Mouse (Mus musculus) neural tube, embryonic 14.5 days (tissue): ENCODE data around the gene Ifnl2. TPM values are rescaled to one million over a fixed set of nuclear protein-coding genes. Genes with fewer than 3 reads are reported as not detected.
"Not testable (repeated sequence)": the region's sequence is repeated elsewhere in the genome, so short reads cannot be mapped to it uniquely, and the experiment has no call there.

ENCODE experiments used
- ATAC-seq: fragments of 200-750 bp; cut with Nextera tagmentation; 2 replicates; pipeline ENCODE4 v1.8.0; 2017; ENCODE audit warnings: low read depth, mild to moderate bottlenecking, moderate TSS enrichment, moderate library complexity
- H3K27ac ChIP-seq: fragments of 300-500 bp; sonication (generic); 2 replicates; pipeline ENCODE4 v1.5.1; 2014; ENCODE audit warnings: low read depth, mild to moderate bottlenecking, control low read depth, low read length, moderate library complexity, mixed read lengths
- H3K27me3 ChIP-seq: fragments of 300-500 bp; sonication (generic); 2 replicates; pipeline ENCODE4 v1.6.1; 2014; ENCODE audit warnings: low read length; ENCODE audit not compliant: control insufficient read depth, insufficient read depth
- H3K36me3 ChIP-seq: fragments of 300-500 bp; sonication (generic); 2 replicates; pipeline ENCODE4 v1.6.1; 2014; ENCODE audit warnings: low read length, mixed read lengths; ENCODE audit not compliant: control insufficient read depth, insufficient read depth
- H3K4me1 ChIP-seq: fragments of 300-500 bp; sonication (generic); 2 replicates; pipeline ENCODE4 v1.6.1; 2014; ENCODE audit warnings: low read length; ENCODE audit not compliant: control insufficient read depth, insufficient read depth
- H3K4me2 ChIP-seq: fragments of 300-500 bp; sonication (generic); 2 replicates; pipeline ENCODE4 v1.6.1; 2014; ENCODE audit warnings: mild to moderate bottlenecking, low read depth, low read length, control low read depth
- H3K4me3 ChIP-seq: fragments of 300-500 bp; sonication (generic); 2 replicates; pipeline ENCODE4 v1.5.1; 2014; ENCODE audit warnings: low read depth, low read length, control low read depth, mixed read lengths
- H3K9ac ChIP-seq: fragments of 300-500 bp; sonication (generic); replicated peaks from 2 replicates; pipeline ENCODE4 v1.6.1; 2014; ENCODE audit warnings: low read depth, mild to moderate bottlenecking, control low read depth, low read length, mixed read lengths
- H3K9me3 ChIP-seq: fragments of 300-500 bp; sonication (generic); 2 replicates; pipeline ENCODE4 v1.6.1; 2016; ENCODE audit warnings: low read length; ENCODE audit not compliant: control insufficient read depth
- WGBS: fragments of 180-500 bp; shearing (Covaris S2); extraction: QIAGEN DNeasy Blood & Tissue Kit; methylation state at CpG from one replicate; pipeline ENCODE4 v1.1.7; 2014; 5-methylcytosine and 5-hydroxymethylcytosine counted together
- polyA plus RNA-seq: library from polyadenylated mRNA; unstranded; fragments of >200 nt; fragmentation: Nextera tagmentation; extraction: Ambion mirVana; gene quantifications from 2 replicates; pipeline ENCODE4 v1.2.1, GENCODE M21; 2014

Gene Ifnl2
- not detected in 2 replicates for polyA plus RNA-seq

GRCm38 (mm10) chr7:28510405-28510974 is at the start of gene Ifnl2:
TSS of gene Ifnl2 (minus strand) at chr7:28510455.
- H3K9me3 ChIP-seq, H3K4me3 ChIP-seq, H3K9ac ChIP-seq, H3K4me1 ChIP-seq, H3K36me3 ChIP-seq, ATAC-seq, H3K27me3 ChIP-seq, H3K27ac ChIP-seq, H3K4me2 ChIP-seq: not testable (repeated sequence)
- 59% methylated on average over 8 of the region's 8 CpGs for WGBS

DNA sequence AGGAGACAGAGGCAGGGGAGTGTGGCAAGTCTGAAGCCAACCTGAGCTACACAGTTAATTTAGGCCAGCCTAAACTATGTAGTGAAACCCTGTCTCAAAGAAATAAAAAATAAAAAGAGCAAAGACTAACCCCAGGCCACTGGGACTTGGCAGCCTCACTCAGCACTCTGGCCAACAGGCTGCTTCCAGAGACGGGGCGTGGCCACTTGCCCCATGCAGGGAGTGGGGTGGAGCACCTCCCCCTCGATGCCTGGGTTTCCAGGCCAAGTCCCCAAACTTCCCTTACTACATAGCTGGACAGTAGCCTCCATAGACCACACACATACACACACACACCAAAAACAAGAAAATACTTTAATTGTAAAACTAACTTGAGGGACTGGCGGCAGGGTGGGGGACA is 48.2 kb upstream of the Ifnl2 start:
- Histone ChIP-seq H3K4me3 (no peak overlapping the region), H3K27me3 (no peaks in the 10 kb centered on the region), H3K27ac (no peak overlapping the region), H3K9ac (no peak overlapping the region), H3K4me1 (no peaks in the 10 kb centered on the region), H3K9me3 (no peaks in the 10 kb centered on the region), H3K4me2 (no peak overlapping the region), H3K36me3 (peaks cover 8% of the 10 kb centered on the region; the same call in 1 of the 2 replicates)
- 47% methylated on average over 4 of the region's 4 CpGs for WGBS
- ATAC-seq, result no peak

DNA sequence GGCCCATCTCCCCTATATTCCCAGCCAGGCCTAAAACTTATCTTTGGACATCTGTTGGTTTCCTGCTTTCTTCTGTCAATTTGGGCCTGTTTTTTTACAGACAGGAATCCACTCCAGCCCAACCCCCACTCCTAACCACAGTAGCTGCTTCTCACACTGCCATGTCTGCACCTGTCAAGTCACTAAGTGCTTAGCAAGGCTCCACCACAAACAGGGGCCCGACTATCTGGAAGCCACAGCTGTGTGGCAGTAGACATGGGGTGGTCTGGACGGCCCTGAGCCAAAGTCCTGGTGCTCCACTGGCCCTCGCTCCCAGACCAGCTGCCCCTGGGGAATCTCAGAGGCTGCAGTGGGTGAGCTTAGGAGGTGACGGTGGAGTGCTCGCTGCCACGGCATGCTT is 47.5 kb upstream of the Ifnl2 start:
- no peaks in the 10 kb centered on the region for H3K27me3 ChIP-seq
- H3K27ac ChIP-seq, result no peak overlapping the region
- peaks cover 8% of the 10 kb centered on the region; the same call in 1 of the 2 replicates for H3K36me3 ChIP-seq
- H3K4me2 ChIP-seq, result no peak overlapping the region
- no peak for ATAC-seq
- no peaks in the 10 kb centered on the region for H3K4me1 ChIP-seq
- no peak overlapping the region for H3K9ac ChIP-seq
- H3K9me3 ChIP-seq, result no peaks in the 10 kb centered on the region
- WGBS, result 95% methylated on average over 6 of the region's 6 CpGs
- H3K4me3 ChIP-seq, result no peak overlapping the region

GRCm38 (mm10) chr7:28557069-28557468 is 46.8 kb upstream of the Ifnl2 start:
- no peak overlapping the region for H3K4me3 ChIP-seq
- no peaks in the 10 kb centered on the region for H3K4me1 ChIP-seq
- peaks cover 8% of the 10 kb centered on the region; the same call in 1 of the 2 replicates for H3K36me3 ChIP-seq
- H3K9ac ChIP-seq, result no peak overlapping the region
- no peak overlapping the region for H3K27ac ChIP-seq
- no peaks in the 10 kb centered on the region for H3K9me3 ChIP-seq
- no peak overlapping the region for H3K4me2 ChIP-seq
- H3K27me3 ChIP-seq, result no peaks in the 10 kb centered on the region
- no peak for ATAC-seq
- 77% methylated on average over 5 of the region's 5 CpGs for WGBS

- Histone ChIP-seq H3K36me3 (peaks cover 8% of the 10 kb centered on the region; the same call in 1 of the 2 replicates), H3K27me3 (no peaks in the 10 kb centered on the region), H3K9ac (no peak overlapping the region), H3K4me2 (no peak overlapping the region), H3K27ac (no peak overlapping the region), H3K4me3 (no peak overlapping the region), H3K4me1 (no peaks in the 10 kb centered on the region), H3K9me3 (no peaks in the 10 kb centered on the region)
- WGBS, result 25% methylated on average over 5 of the region's 5 CpGs
- ATAC-seq, result no peak
Observed at GRCm38 (mm10) chr7:28555939-28556535, 45.8 kb upstream of the Ifnl2 start.

- WGBS, result 91% methylated on average over 6 of the region's 6 CpGs
- ATAC-seq, result no peak
- H3K27ac ChIP-seq, result no peak overlapping the region
- no peak overlapping the region for H3K9ac ChIP-seq
- no peaks in the 10 kb centered on the region for H3K9me3 ChIP-seq
- H3K4me3 ChIP-seq, result no peak overlapping the region
- H3K4me2 ChIP-seq, result no peak overlapping the region
- no peaks in the 10 kb centered on the region for H3K36me3 ChIP-seq
- no peaks in the 10 kb centered on the region for H3K27me3 ChIP-seq
- H3K4me1 ChIP-seq, result no peaks in the 10 kb centered on the region
Observed at GRCm38 (mm10) chr7:28553076-28553475, 42.8 kb upstream of the Ifnl2 start.

DNA sequence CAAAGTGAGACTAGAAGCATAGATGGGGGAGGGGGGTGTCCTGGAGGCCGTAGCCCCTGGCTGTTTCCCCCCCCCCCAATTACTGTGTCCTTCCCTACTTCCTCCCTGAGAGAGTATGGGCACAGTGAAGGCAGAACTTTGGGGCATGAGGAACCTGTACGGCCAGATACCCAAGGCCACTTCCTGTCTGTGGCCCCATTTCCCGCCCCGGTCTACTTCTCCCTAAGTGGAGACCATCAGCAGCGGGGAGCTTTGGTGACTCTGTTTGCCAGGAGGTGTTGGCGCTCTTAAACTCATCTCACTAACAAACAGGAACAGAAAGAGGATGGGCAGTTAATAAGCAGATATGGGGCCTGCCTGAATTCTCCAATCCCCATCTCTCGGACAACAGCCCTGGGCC is 37.4 kb upstream of the Ifnl2 start:
- H3K36me3 ChIP-seq, result no peaks in the 10 kb centered on the region
- peaks cover 11% of the 10 kb centered on the region for H3K27me3 ChIP-seq
- ATAC-seq, result no peak
- peaks cover 6% of the 10 kb centered on the region; the same call in 1 of the 2 replicates for H3K4me1 ChIP-seq
- no peak overlapping the region for H3K27ac ChIP-seq
- H3K4me3 ChIP-seq, result no peak overlapping the region
- no peak overlapping the region for H3K4me2 ChIP-seq
- no peaks in the 10 kb centered on the region for H3K9me3 ChIP-seq
- H3K9ac ChIP-seq, result no peak overlapping the region
- 75% methylated on average over 7 of the region's 7 CpGs for WGBS

GRCm38 (mm10) chr7:28547154-28547553 is 36.9 kb upstream of the Ifnl2 start, which contains the start of gene Nccrp1:
TSS of gene Nccrp1 (minus strand) at chr7:28547254.
- Histone ChIP-seq H3K4me1 (peaks cover 6% of the 10 kb centered on the region; the same call in 1 of the 2 replicates), H3K4me2 (peak within 1 kb of the TSS; percentile 47), H3K27me3 (peaks cover 11% of the 10 kb centered on the region), H3K27ac (no peak within 1 kb of the TSS), H3K9ac (peak within 1 kb of the TSS; percentile 39; the same call in 1 of the 2 replicates), H3K4me3 (peak within 1 kb of the TSS; percentile 22; the same call in 1 of the 2 replicates), H3K9me3 (no peaks in the 10 kb centered on the region), H3K36me3 (no peaks in the 10 kb centered on the region)
- no peak for ATAC-seq
- 7% methylated on average over 5 of the region's 5 CpGs for WGBS

GRCm38 (mm10) chr7:28546649-28547048 is 36.4 kb upstream of the Ifnl2 start:
- peaks cover 6% of the 10 kb centered on the region; the same call in 1 of the 2 replicates for H3K4me1 ChIP-seq
- no peak for ATAC-seq
- H3K9ac ChIP-seq, result peak overlapping the region; percentile 39; the same call in 1 of the 2 replicates
- 1% methylated on average over 22 of the region's 22 CpGs for WGBS
- no peaks in the 10 kb centered on the region for H3K9me3 ChIP-seq
- H3K4me2 ChIP-seq, result peak overlapping the region; percentile 47
- no peak overlapping the region for H3K27ac ChIP-seq
- no peaks in the 10 kb centered on the region for H3K36me3 ChIP-seq
- peaks cover 11% of the 10 kb centered on the region for H3K27me3 ChIP-seq
- peak overlapping the region; percentile 22; the same call in 1 of the 2 replicates for H3K4me3 ChIP-seq
